Mouse (Mus musculus): ENCODE data around the gene Fbxo40. TPM values are rescaled to one million over a fixed set of nuclear protein-coding genes. Genes with fewer than 3 reads are reported as not detected.

Gene Fbxo40
- polyA plus RNA-seq, 1 experiment from 2014 or later, result 1.2 TPM

DNA sequence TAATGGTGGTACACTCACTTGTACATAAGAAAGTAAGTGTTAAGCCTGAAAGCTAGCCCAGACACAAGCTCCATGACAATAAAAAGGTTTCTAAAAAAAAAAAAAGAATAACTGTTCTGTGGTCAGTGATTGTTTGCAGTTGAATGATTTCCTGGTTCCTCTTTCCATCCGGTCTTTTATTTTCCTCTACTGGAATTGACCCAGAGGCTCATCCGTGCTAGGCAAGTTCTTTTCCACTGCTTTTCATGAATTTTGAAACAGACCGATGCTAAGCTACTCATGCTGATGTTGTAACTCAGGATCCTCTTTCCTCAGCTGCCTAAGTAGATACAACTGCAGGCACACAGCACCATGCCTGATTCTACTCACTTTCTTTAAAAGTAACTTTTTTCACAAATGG lies 69.9 kb downstream of the Fbxo40 start:
- no peaks in the 10 kb centered on the region for H3K9me3 ChIP-seq (ENCODE audit: control insufficient read depth, low read length)
- no peak for ATAC-seq (ENCODE audit: low FRiP score, low TSS enrichment)
- H3K4me2 ChIP-seq (replicated peaks; ENCODE audit: low read depth, low read length), result no peak overlapping the region
- no peak overlapping the region for H3K4me3 ChIP-seq (ENCODE audit: low read length)
- peaks cover 59% of the 10 kb centered on the region for H3K36me3 ChIP-seq (ENCODE audit: control insufficient read depth, insufficient read depth, low read length)
- H3K9ac ChIP-seq (ENCODE audit: low read depth, low read length), result no peak overlapping the region
- no peaks in the 10 kb centered on the region for H3K4me1 ChIP-seq (ENCODE audit: control insufficient read depth, insufficient read depth, low read length)
- 87% methylated on average over 3 of the region's 3 CpGs for WGBS
- no peaks in the 10 kb centered on the region for H3K27me3 ChIP-seq (ENCODE audit: control insufficient read depth, insufficient read depth, low read length)
- no peak overlapping the region for H3K27ac ChIP-seq (ENCODE audit: low read depth, low read length)

GRCm38 (mm10) chr16:36918505-36918904 lies 71.8 kb downstream of the Fbxo40 start:
- H3K4me3 ChIP-seq (ENCODE audit: low read length), result no peak overlapping the region
- H3K9me3 ChIP-seq (ENCODE audit: control insufficient read depth, low read length), result no peaks in the 10 kb centered on the region
- 97% methylated on average over 10 of the region's 10 CpGs for WGBS
- no peak for ATAC-seq (ENCODE audit: low FRiP score, low TSS enrichment)
- no peak overlapping the region for H3K27ac ChIP-seq (ENCODE audit: low read depth, low read length)
- H3K9ac ChIP-seq (ENCODE audit: low read depth, low read length), result no peak overlapping the region
- H3K27me3 ChIP-seq (ENCODE audit: control insufficient read depth, insufficient read depth, low read length), result no peaks in the 10 kb centered on the region
- peaks cover 65% of the 10 kb centered on the region for H3K36me3 ChIP-seq (ENCODE audit: control insufficient read depth, insufficient read depth, low read length)
- no peaks in the 10 kb centered on the region for H3K4me1 ChIP-seq (ENCODE audit: control insufficient read depth, insufficient read depth, low read length)
- no peak overlapping the region for H3K4me2 ChIP-seq (replicated peaks; ENCODE audit: low read depth, low read length)

- ATAC-seq (ENCODE audit: low FRiP score, low TSS enrichment), result no peak
- Histone ChIP-seq H3K4me2 (replicated peaks; ENCODE audit: low read depth, low read length) (no peak overlapping the region), H3K9ac (ENCODE audit: low read depth, low read length) (no peak overlapping the region), H3K27me3 (ENCODE audit: control insufficient read depth, insufficient read depth, low read length) (no peaks in the 10 kb centered on the region), H3K36me3 (ENCODE audit: control insufficient read depth, insufficient read depth, low read length) (peaks cover 71% of the 10 kb centered on the region), H3K4me3 (ENCODE audit: low read length) (no peak overlapping the region), H3K4me1 (ENCODE audit: control insufficient read depth, insufficient read depth, low read length) (no peaks in the 10 kb centered on the region), H3K9me3 (ENCODE audit: control insufficient read depth, low read length) (no peaks in the 10 kb centered on the region), H3K27ac (ENCODE audit: low read depth, low read length) (no peak overlapping the region)
- 63% methylated on average over 5 of the region's 5 CpGs for WGBS
Observed at GRCm38 (mm10) chr16:36914195-36914594, 76.1 kb downstream of the Fbxo40 start.

Other genes with a start within 250 kb of the Fbxo40 start
- gene Slc15a2, start 205.5 kb downstream of the Fbxo40 start, polyA plus RNA-seq (2014; fragmentation: Nextera tagmentation; extraction: Ambion mirVana), result 5.5 and 12.3 TPM in 2 replicates
- gene Iqcb1, start 162.1 kb downstream of the Fbxo40 start, polyA plus RNA-seq (2014; fragmentation: Nextera tagmentation; extraction: Ambion mirVana), result 40.0 and 45.5 TPM in 2 replicates
- 6.0 and 7.6 TPM in 2 replicates for gene Eaf2, start 115.5 kb downstream of the Fbxo40 start, polyA plus RNA-seq (2014; fragmentation: Nextera tagmentation; extraction: Ambion mirVana)
- gene Golgb1, start 115.3 kb downstream of the Fbxo40 start, polyA plus RNA-seq (2014; fragmentation: Nextera tagmentation; extraction: Ambion mirVana), result 104 and 116 TPM in 2 replicates
- 2.2 and 2.3 TPM in 2 replicates for gene Hcls1, start 55.5 kb downstream of the Fbxo40 start, polyA plus RNA-seq (2014; fragmentation: Nextera tagmentation; extraction: Ambion mirVana)
- gene Polq, start 21.3 kb upstream of the Fbxo40 start, polyA plus RNA-seq (2014; fragmentation: Nextera tagmentation; extraction: Ambion mirVana), result 9.9 and 11.4 TPM in 2 replicates